Mouse (Mus musculus): ENCODE results near the gene Cbln4.

DNA sequence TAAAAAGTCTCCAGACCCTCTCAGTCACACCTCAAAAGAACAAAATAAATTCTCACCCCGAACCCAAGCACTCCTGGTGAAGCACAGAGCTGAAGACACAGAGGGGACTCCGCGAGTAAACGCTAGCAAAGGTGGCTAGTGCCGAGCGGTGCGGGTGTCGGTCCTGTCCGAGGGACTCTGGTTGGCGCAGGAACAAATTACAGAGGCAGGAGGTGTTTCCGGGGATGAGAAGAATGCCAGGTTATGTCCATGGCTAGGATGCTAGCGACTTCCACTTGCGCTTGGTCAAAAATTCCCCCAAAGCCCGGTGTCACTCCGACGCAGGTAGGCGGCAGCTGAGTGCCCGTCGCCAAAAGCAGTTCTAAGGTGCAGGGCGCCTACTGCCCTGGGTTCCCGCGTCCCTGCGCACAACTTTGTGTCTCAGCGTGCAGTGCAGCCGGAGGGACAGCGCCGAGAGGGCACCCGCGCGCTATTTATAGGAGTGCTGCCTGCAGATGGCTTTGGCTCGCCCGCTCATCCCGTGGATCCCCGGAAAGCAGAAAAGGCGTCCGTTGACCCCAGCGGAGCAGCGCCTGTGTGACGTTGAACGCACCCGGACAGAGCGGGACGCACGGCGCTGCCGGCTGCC is 545 bp downstream of the Cbln4 start:
- no peak for TF ChIP-seq GATA1 (IDR thresholded peaks at IDR 0.05; ENCODE audit: borderline replicate concordance, low read length)
- TF ChIP-seq FLI1 (IDR thresholded peaks at IDR 0.05; ENCODE audit: low read length): no peak

Measured in megakaryocyte, embryonic 14.5 days (primary cell).